Mouse (Mus musculus) forebrain, embryonic 11.5 days (tissue): ENCODE data around the gene Llcfc1. TPM values are rescaled to one million over a fixed set of nuclear protein-coding genes. Genes with fewer than 3 reads are reported as not detected.

Experiments
- ATAC-seq: fragments of 200-750 bp; cut with Nextera tagmentation; replicated peaks from 2 replicates; pipeline ENCODE4 v1.8.0; 2017; ENCODE audit warnings: moderate TSS enrichment; ENCODE audit not compliant: low FRiP score
- DNase-seq: peaks from one replicate; pipeline ENCODE4 v3.0.0-alpha.2; 2017; ENCODE audit warnings: low spot score
- H3K27ac ChIP-seq: fragments of 300-500 bp; sonication (generic); 2 replicates; pipeline ENCODE4 v1.5.1; 2014; ENCODE audit warnings: low read depth, low read length
- H3K27me3 ChIP-seq: fragments of 300-500 bp; sonication (generic); 2 replicates; pipeline ENCODE4 v1.6.1; 2014; ENCODE audit warnings: mild to moderate bottlenecking, low read length, mixed read lengths; ENCODE audit not compliant: control insufficient read depth, insufficient read depth
- H3K36me3 ChIP-seq: fragments of 300-500 bp; sonication (generic); 2 replicates; pipeline ENCODE4 v1.6.1; 2014; ENCODE audit warnings: mild to moderate bottlenecking, low read length, moderate library complexity, mixed read lengths; ENCODE audit not compliant: control insufficient read depth, insufficient read depth
- H3K4me1 ChIP-seq: fragments of 300-500 bp; sonication (generic); replicated peaks from 2 replicates; pipeline ENCODE4 v1.6.1; 2014; ENCODE audit warnings: low read length, mixed read lengths; ENCODE audit not compliant: control insufficient read depth, insufficient read depth
- H3K4me2 ChIP-seq: fragments of 300-500 bp; sonication (generic); 2 replicates; pipeline ENCODE4 v1.6.1; 2014; ENCODE audit warnings: low read depth, mild to moderate bottlenecking, low read length, moderate library complexity, mixed read lengths; ENCODE audit not compliant: severe bottlenecking
- H3K4me3 ChIP-seq: fragments of 300-500 bp; sonication (generic); 2 replicates; pipeline ENCODE4 v1.5.1; 2014; ENCODE audit warnings: low read depth, low read length
- H3K9ac ChIP-seq: fragments of 300-500 bp; sonication (generic); 2 replicates; pipeline ENCODE4 v1.6.1; 2014; ENCODE audit warnings: low read length
- H3K9me3 ChIP-seq: fragments of 300-500 bp; sonication (generic); 2 replicates; pipeline ENCODE4 v1.6.1; 2016; ENCODE audit warnings: low read length, mixed read lengths; ENCODE audit not compliant: control insufficient read depth
- WGBS: fragments of 180-500 bp; shearing (Covaris S2); extraction: QIAGEN DNeasy Blood & Tissue Kit; methylation state at CpG from one replicate; pipeline ENCODE4 v1.1.7; 2014; 5-methylcytosine and 5-hydroxymethylcytosine counted together
- polyA plus RNA-seq: library from polyadenylated mRNA; unstranded; fragments of >200 nt; fragmentation: Nextera tagmentation; extraction: Ambion mirVana; gene quantifications from 2 replicates; pipeline ENCODE4 v1.2.1, GENCODE M21; 2014

Llcfc1 gene
- polyA plus RNA-seq, 1 experiment from 2014 or later: not detected

- no peaks in the 10 kb centered on the region for H3K9me3 ChIP-seq
- H3K9ac ChIP-seq: no peak overlapping the region
- no peaks in the 10 kb centered on the region for H3K4me1 ChIP-seq
- DNase-seq: no peak
- no peak for ATAC-seq
- 85% methylated on average over 5 of the region's 5 CpGs for WGBS
- no peak overlapping the region for H3K4me3 ChIP-seq
- H3K36me3 ChIP-seq: no peaks in the 10 kb centered on the region
- H3K27ac ChIP-seq: no peak overlapping the region
- H3K27me3 ChIP-seq: no peaks in the 10 kb centered on the region
- no peak overlapping the region for H3K4me2 ChIP-seq
Measured at GRCm38 (mm10) chr6:41684911-41685310, 680 bp downstream of the Llcfc1 start.

GRCm38 (mm10) chr6:41685596-41685995 lies 1.4 kb downstream of the Llcfc1 start:
- no peak for ATAC-seq
- Histone ChIP-seq H3K4me2 (no peak overlapping the region), H3K27me3 (no peaks in the 10 kb centered on the region)

GRCm38 (mm10) chr6:41692200-41692599 lies 8.0 kb downstream of the Llcfc1 start:
- H3K27me3 ChIP-seq: no peaks in the 10 kb centered on the region
- ATAC-seq (no peak), DNase-seq (no peak)
- no peak overlapping the region for H3K4me3 ChIP-seq
- H3K4me1 ChIP-seq: no peaks in the 10 kb centered on the region
- no peak overlapping the region for H3K27ac ChIP-seq
- H3K4me2 ChIP-seq: no peak overlapping the region
- no peaks in the 10 kb centered on the region for H3K36me3 ChIP-seq
- no peak overlapping the region for H3K9ac ChIP-seq
- H3K9me3 ChIP-seq: no peaks in the 10 kb centered on the region

More at GRCm38 (mm10) chr6:41685596-41685995, 1.4 kb downstream of the Llcfc1 start:
- H3K27ac ChIP-seq: no peak overlapping the region
- no peak overlapping the region for H3K9ac ChIP-seq
- H3K4me1 ChIP-seq: no peaks in the 10 kb centered on the region
- no peaks in the 10 kb centered on the region for H3K9me3 ChIP-seq
- no peak for DNase-seq
- 93% methylated on average over 3 of the region's 3 CpGs for WGBS
- H3K36me3 ChIP-seq: no peaks in the 10 kb centered on the region
- no peak overlapping the region for H3K4me3 ChIP-seq

GRCm38 (mm10) chr6:41694407-41694806 lies 10.2 kb downstream of the Llcfc1 start:
- no peaks in the 10 kb centered on the region for H3K27me3 ChIP-seq
- H3K4me2 ChIP-seq: no peak overlapping the region
- no peak overlapping the region for H3K27ac ChIP-seq
- H3K4me3 ChIP-seq: no peak overlapping the region
- no peak for DNase-seq
- no peaks in the 10 kb centered on the region for H3K4me1 ChIP-seq
- 95% methylated on average over 1 of the region's 1 CpGs for WGBS
- no peaks in the 10 kb centered on the region for H3K9me3 ChIP-seq
- H3K36me3 ChIP-seq: no peaks in the 10 kb centered on the region
- ATAC-seq: no peak
- H3K9ac ChIP-seq: no peak overlapping the region

- WGBS: 85% methylated on average over 1 of the region's 1 CpGs
- H3K9me3 ChIP-seq: no peaks in the 10 kb centered on the region
- no peak for ATAC-seq
- H3K27ac ChIP-seq: no peak overlapping the region
- no peak overlapping the region for H3K4me3 ChIP-seq
- H3K27me3 ChIP-seq: no peaks in the 10 kb centered on the region
- no peak overlapping the region for H3K4me2 ChIP-seq
- H3K4me1 ChIP-seq: no peaks in the 10 kb centered on the region
- DNase-seq: no peak
- no peak overlapping the region for H3K9ac ChIP-seq
- no peaks in the 10 kb centered on the region for H3K36me3 ChIP-seq
Measured at GRCm38 (mm10) chr6:41701245-41701644, 17.0 kb downstream of the Llcfc1 start.

GRCm38 (mm10) chr6:41702928-41703327 lies 18.7 kb downstream of the Llcfc1 start:
- ATAC-seq (no peak), DNase-seq (no peak)
- H3K9me3 ChIP-seq: no peaks in the 10 kb centered on the region
- 79% methylated on average over 2 of the region's 2 CpGs for WGBS
- no peaks in the 10 kb centered on the region for H3K27me3 ChIP-seq
- no peak overlapping the region for H3K4me2 ChIP-seq
- H3K27ac ChIP-seq: no peak overlapping the region
- no peaks in the 10 kb centered on the region for H3K36me3 ChIP-seq
- H3K4me3 ChIP-seq: no peak overlapping the region
- H3K9ac ChIP-seq: no peak overlapping the region
- H3K4me1 ChIP-seq: no peaks in the 10 kb centered on the region

- 52% methylated on average over 1 of the region's 1 CpGs for WGBS
- Histone ChIP-seq H3K4me3 (no peak within 1 kb of the TSS), H3K27me3 (no peaks in the 10 kb centered on the region), H3K9me3 (no peaks in the 10 kb centered on the region), H3K4me2 (no peak within 1 kb of the TSS), H3K9ac (no peak within 1 kb of the TSS), H3K36me3 (no peaks in the 10 kb centered on the region), H3K27ac (no peak within 1 kb of the TSS), H3K4me1 (no peaks in the 10 kb centered on the region)
- DNase-seq (no peak), ATAC-seq (no peak)
Measured at GRCm38 (mm10) chr6:41704123-41704522, 19.9 kb downstream of the Llcfc1 start, which contains the start of gene Kel. Kel (minus strand) TSS chr6:41704339.

GRCm38 (mm10) chr6:41706275-41706674 lies 22.0 kb downstream of the Llcfc1 start:
- ATAC-seq (peak; percentile 61; the same call in 1 of the 2 replicates), DNase-seq (no peak)
- no peak overlapping the region for H3K4me2 ChIP-seq
- no peaks in the 10 kb centered on the region for H3K27me3 ChIP-seq
- H3K36me3 ChIP-seq: no peaks in the 10 kb centered on the region
- no peak overlapping the region for H3K27ac ChIP-seq
- H3K4me3 ChIP-seq: no peak overlapping the region
- no peak overlapping the region for H3K9ac ChIP-seq
- 94% methylated on average over 7 of the region's 7 CpGs for WGBS
- H3K9me3 ChIP-seq: no peaks in the 10 kb centered on the region
- no peaks in the 10 kb centered on the region for H3K4me1 ChIP-seq

GRCm38 (mm10) chr6:41710281-41710680 lies 26.1 kb downstream of the Llcfc1 start:
- ATAC-seq: no peak
- no peak overlapping the region for H3K4me3 ChIP-seq
- no peaks in the 10 kb centered on the region for H3K27me3 ChIP-seq
- no peak overlapping the region for H3K4me2 ChIP-seq
- no peaks in the 10 kb centered on the region for H3K9me3 ChIP-seq
- WGBS: 86% methylated on average over 1 of the region's 1 CpGs
- no peak for DNase-seq
- H3K27ac ChIP-seq: no peak overlapping the region
- no peak overlapping the region for H3K9ac ChIP-seq
- no peaks in the 10 kb centered on the region for H3K4me1 ChIP-seq
- H3K36me3 ChIP-seq: no peaks in the 10 kb centered on the region
